Mouse (Mus musculus) liver, adult 2 months (tissue): ENCODE data around the gene Vac14.

Experiments used
- CTCF ChIP-seq: fragments of 200-500 bp; IDR thresholded peaks from 2 replicates; pipeline ENCODE4 v1.5.1; 2011; ENCODE audit warnings: low read depth, low read length, control low read depth
- POLR2A ChIP-seq: fragments of 200-500 bp; IDR thresholded peaks from 2 replicates; pipeline ENCODE4 v1.6.1; 2011; ENCODE audit warnings: low read length, control low read depth; ENCODE audit not compliant: insufficient read depth; ENCODE audit errors: extremely low read depth

DNA sequence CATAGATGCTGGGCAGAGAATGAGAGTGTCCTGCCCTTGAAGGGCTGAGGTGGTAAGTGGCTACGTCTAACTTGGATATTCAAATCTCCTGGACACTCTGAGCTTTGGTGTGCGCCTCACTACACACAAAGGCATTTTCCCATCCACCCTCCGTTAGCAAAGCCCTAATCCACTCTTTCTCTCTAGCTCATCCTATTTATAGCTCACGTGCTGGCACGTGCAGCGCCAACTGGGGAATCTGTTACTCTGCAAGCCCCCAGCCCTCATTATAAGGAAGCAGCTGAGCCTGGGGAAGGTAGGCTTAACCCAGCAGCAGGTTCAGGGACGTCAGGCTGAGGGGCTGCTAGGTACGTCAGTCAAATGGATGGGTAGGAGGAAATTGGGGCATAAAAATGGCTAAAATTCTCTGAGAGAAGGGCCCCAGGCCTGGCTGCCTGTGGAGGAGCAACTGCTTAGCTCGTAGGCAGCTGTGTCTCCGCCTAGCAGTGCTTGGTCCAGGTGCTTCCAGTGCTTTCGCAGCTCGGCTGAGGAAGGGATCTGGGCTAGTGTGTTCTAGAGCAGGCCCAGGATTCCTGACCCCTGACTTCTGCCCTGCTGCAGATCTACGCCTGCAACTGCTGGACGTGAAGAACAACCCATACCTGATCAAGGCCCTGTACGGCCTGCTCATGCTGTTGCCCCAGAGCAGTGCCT is 96.6 kb downstream of the Vac14 start:
- TF ChIP-seq CTCF (no peak), POLR2A (no peak)
